Mouse (Mus musculus): Measurements from ENCODE around the gene Foxl1. TPM values are rescaled to one million over a fixed set of nuclear protein-coding genes. Genes with fewer than 3 reads are reported as not detected.

Gene Foxl1
- polyA plus RNA-seq, 2 experiments, result 0.18 to 0.40 TPM

DNA sequence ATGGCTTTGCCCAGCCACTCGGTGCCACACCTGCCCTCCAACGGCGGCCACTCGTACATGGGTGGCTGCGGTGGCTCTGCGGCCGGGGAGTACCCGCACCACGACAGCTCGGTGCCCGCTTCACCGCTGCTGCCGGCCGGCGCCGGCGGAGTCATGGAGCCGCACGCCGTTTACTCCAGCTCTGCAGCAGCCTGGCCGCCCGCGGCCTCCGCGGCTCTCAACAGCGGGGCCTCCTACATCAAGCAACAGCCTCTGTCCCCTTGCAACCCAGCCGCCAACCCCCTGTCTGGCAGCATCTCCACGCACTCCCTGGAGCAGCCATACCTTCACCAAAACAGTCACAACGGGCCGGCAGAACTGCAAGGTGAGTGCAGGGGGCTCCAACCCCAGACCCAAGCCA, 42.7 kb upstream of the Foxl1 start:
- H3K27ac ChIP-seq (replicated peaks; ENCODE audit: low read depth, low read length), result no peak overlapping the region
- WGBS, result 6% methylated on average over 28 of the region's 30 CpGs
- no peaks in the 10 kb centered on the region for H3K36me3 ChIP-seq (ENCODE audit: control insufficient read depth, insufficient read depth, low read length)
- TF ChIP-seq POLR2A (IDR thresholded peaks at IDR 0.05; ENCODE audit: borderline replicate concordance, extremely low read depth, insufficient read depth, insufficient read length), result no peak
- DNase-seq (ENCODE audit: low spot score), result no peak
- H3K9ac ChIP-seq (ENCODE audit: low read depth, low read length, severe bottlenecking), result no peak overlapping the region
- H3K4me3 ChIP-seq (replicated peaks; ENCODE audit: low read length), result peak overlapping the region; percentile 56
- no peaks in the 10 kb centered on the region for H3K9me3 ChIP-seq (ENCODE audit: control insufficient read depth, low read length)
- H3K4me1 ChIP-seq (ENCODE audit: control insufficient read depth, insufficient read depth, low read length), result peaks cover 12% of the 10 kb centered on the region
- ATAC-seq (ENCODE audit: low FRiP score, low read depth), result no peak
- peaks cover 100% of the 10 kb centered on the region for H3K27me3 ChIP-seq (ENCODE audit: control insufficient read depth, insufficient read depth, low read length)
- H3K4me2 ChIP-seq (replicated peaks; ENCODE audit: low read depth, low read length, severe bottlenecking), result peak overlapping the region; percentile 99

- Histone ChIP-seq H3K9me3 (ENCODE audit: control insufficient read depth, low read length) (no peaks in the 10 kb centered on the region), H3K4me2 (replicated peaks; ENCODE audit: low read depth, low read length, severe bottlenecking) (no peak overlapping the region), H3K27ac (replicated peaks; ENCODE audit: low read depth, low read length) (no peak overlapping the region), H3K27me3 (ENCODE audit: control insufficient read depth, insufficient read depth, low read length) (peaks cover 100% of the 10 kb centered on the region), H3K36me3 (ENCODE audit: control insufficient read depth, insufficient read depth, low read length) (no peaks in the 10 kb centered on the region), H3K4me3 (replicated peaks; ENCODE audit: low read length) (0 out of 2 replicates have a peak overlapping the region, but pooled peaks have one; percentile 5), H3K4me1 (ENCODE audit: control insufficient read depth, insufficient read depth, low read length) (peaks cover 12% of the 10 kb centered on the region), H3K9ac (ENCODE audit: low read depth, low read length, severe bottlenecking) (no peak overlapping the region)
- TF ChIP-seq POLR2A (IDR thresholded peaks at IDR 0.05; ENCODE audit: borderline replicate concordance, extremely low read depth, insufficient read depth, insufficient read length), result no peak
- ATAC-seq (ENCODE audit: low FRiP score, low read depth), result no peak
- DNase-seq (ENCODE audit: low spot score), result no peak
- WGBS, result 60% methylated on average over 3 of the region's 3 CpGs
Measured at GRCm38 (mm10) chr8:121085561-121085960, 42.2 kb upstream of the Foxl1 start.

GRCm38 (mm10) chr8:121086004-121086900, 41.5 kb upstream of the Foxl1 start:
- no peak overlapping the region for H3K9ac ChIP-seq (ENCODE audit: low read depth, low read length, severe bottlenecking)
- peaks cover 12% of the 10 kb centered on the region for H3K4me1 ChIP-seq (ENCODE audit: control insufficient read depth, insufficient read depth, low read length)
- DNase-seq (ENCODE audit: low spot score) (no peak), ATAC-seq (ENCODE audit: low FRiP score, low read depth) (no peak)
- H3K36me3 ChIP-seq (ENCODE audit: control insufficient read depth, insufficient read depth, low read length), result no peaks in the 10 kb centered on the region
- H3K27ac ChIP-seq (replicated peaks; ENCODE audit: low read depth, low read length), result no peak overlapping the region
- 26% methylated on average over 19 of the region's 19 CpGs for WGBS
- H3K4me3 ChIP-seq (replicated peaks; ENCODE audit: low read length), result no peak overlapping the region
- no peaks in the 10 kb centered on the region for H3K9me3 ChIP-seq (ENCODE audit: control insufficient read depth, low read length)
- no peak overlapping the region for H3K4me2 ChIP-seq (replicated peaks; ENCODE audit: low read depth, low read length, severe bottlenecking)
- peaks cover 100% of the 10 kb centered on the region for H3K27me3 ChIP-seq (ENCODE audit: control insufficient read depth, insufficient read depth, low read length)
- TF ChIP-seq POLR2A (IDR thresholded peaks at IDR 0.05; ENCODE audit: borderline replicate concordance, extremely low read depth, insufficient read depth, insufficient read length), result no peak

DNA sequence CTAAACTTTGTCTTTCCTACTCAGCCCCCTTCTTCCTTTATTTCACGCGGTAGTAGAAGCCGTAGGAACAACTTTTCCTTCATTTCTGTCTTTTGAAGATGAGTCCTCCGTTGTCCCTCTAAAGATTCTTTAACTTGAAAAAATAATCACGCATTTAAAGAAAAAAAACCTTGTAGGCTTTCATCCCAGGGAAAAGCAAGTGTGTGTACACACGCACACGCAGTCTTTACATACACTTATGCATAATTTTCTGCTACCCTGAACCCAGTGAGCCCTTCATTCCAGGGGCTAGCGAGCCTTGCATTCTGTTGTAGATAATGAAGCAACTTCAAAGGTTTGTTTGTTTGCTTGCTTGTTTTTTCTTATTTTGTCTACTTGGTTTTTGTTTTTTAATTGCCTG, 39.5 kb upstream of the Foxl1 start:
- no peaks in the 10 kb centered on the region for H3K9me3 ChIP-seq (ENCODE audit: control insufficient read depth, low read length)
- H3K27ac ChIP-seq (replicated peaks; ENCODE audit: low read depth, low read length), result no peak overlapping the region
- no peak for ATAC-seq (ENCODE audit: low FRiP score, low read depth)
- H3K36me3 ChIP-seq (ENCODE audit: control insufficient read depth, insufficient read depth, low read length), result no peaks in the 10 kb centered on the region
- no peak for TF ChIP-seq POLR2A (IDR thresholded peaks at IDR 0.05; ENCODE audit: borderline replicate concordance, extremely low read depth, insufficient read depth, insufficient read length)
- H3K4me3 ChIP-seq (replicated peaks; ENCODE audit: low read length), result no peak overlapping the region
- peaks cover 6% of the 10 kb centered on the region for H3K4me1 ChIP-seq (ENCODE audit: control insufficient read depth, insufficient read depth, low read length)
- no peak for DNase-seq (ENCODE audit: low spot score)
- no peak overlapping the region for H3K4me2 ChIP-seq (replicated peaks; ENCODE audit: low read depth, low read length, severe bottlenecking)
- H3K27me3 ChIP-seq (ENCODE audit: control insufficient read depth, insufficient read depth, low read length), result peaks cover 94% of the 10 kb centered on the region
- no peak overlapping the region for H3K9ac ChIP-seq (ENCODE audit: low read depth, low read length, severe bottlenecking)
- 4% methylated on average over 8 of the region's 8 CpGs for WGBS

GRCm38 (mm10) chr8:121088871-121089630, 38.7 kb upstream of the Foxl1 start:
- H3K4me2 ChIP-seq (replicated peaks; ENCODE audit: low read depth, low read length, severe bottlenecking), result no peak overlapping the region
- H3K27ac ChIP-seq (replicated peaks; ENCODE audit: low read depth, low read length), result no peak overlapping the region
- peaks cover 92% of the 10 kb centered on the region for H3K27me3 ChIP-seq (ENCODE audit: control insufficient read depth, insufficient read depth, low read length)
- WGBS, result 2% methylated on average over 37 of the region's 40 CpGs
- peaks cover 3% of the 10 kb centered on the region for H3K4me1 ChIP-seq (ENCODE audit: control insufficient read depth, insufficient read depth, low read length)
- no peak overlapping the region for H3K4me3 ChIP-seq (replicated peaks; ENCODE audit: low read length)
- H3K9me3 ChIP-seq (ENCODE audit: control insufficient read depth, low read length), result no peaks in the 10 kb centered on the region
- H3K36me3 ChIP-seq (ENCODE audit: control insufficient read depth, insufficient read depth, low read length), result no peaks in the 10 kb centered on the region
- no peak overlapping the region for H3K9ac ChIP-seq (ENCODE audit: low read depth, low read length, severe bottlenecking)
- DNase-seq (ENCODE audit: low spot score) (no peak), ATAC-seq (ENCODE audit: low FRiP score, low read depth) (no peak)
- TF ChIP-seq POLR2A (IDR thresholded peaks at IDR 0.05; ENCODE audit: borderline replicate concordance, extremely low read depth, insufficient read depth, insufficient read length), result no peak
